Mouse (Mus musculus): ENCODE data around the gene Itga3. TPM values are rescaled to one million over a fixed set of nuclear protein-coding genes. Genes with fewer than 3 reads are reported as not detected.

The Itga3 gene
- polyA plus RNA-seq, 1 experiment from 2014 or later, result 26.1 TPM

DNA sequence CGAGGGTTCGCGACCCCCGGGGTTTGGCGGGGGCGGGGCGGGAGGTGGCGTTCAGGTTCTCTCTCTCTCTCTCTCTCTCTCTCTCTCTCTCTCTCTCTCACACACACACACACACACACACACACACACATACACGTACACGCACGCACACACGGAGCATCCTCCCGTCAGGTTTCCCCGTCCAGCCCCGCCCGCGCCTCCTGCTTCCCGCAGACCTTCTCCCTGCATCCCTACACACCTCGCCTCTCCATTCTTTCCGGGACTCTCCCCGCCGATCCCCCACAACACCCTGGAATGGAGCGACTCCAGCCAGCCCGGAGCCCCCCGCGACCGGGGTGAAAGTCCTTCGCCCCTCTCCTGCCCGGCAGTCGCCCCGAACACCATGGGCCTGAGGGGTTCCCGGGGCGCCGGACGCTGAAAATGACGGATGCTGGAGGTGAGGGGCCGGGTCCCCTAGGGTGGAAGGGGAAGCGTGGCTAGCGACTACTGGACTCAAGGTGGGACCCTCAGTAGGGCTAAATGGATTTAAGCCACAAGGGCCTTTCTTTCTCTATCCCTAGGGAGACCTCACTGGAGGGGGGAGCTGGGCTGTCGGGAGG, 66.4 kb downstream of the Itga3 start:
- peak overlapping the region; percentile 66 for H3K4me3 ChIP-seq (replicated peaks; ENCODE audit: low read depth, low read length)
- WGBS, result under 1% methylated on average over 39 of the region's 40 CpGs
- H3K9ac ChIP-seq (ENCODE audit: low read depth, low read length), result peak overlapping the region; percentile 72
- H3K27ac ChIP-seq, result peak overlapping the region; percentile 87
- no peak for DNase-seq (ENCODE audit: low spot score)
- peak overlapping the region; percentile 90 for H3K4me2 ChIP-seq (ENCODE audit: low read length)
- TF ChIP-seq CTCF (IDR thresholded peaks at IDR 0.05; ENCODE audit: low read depth), result no peak
- H3K9me3 ChIP-seq (replicated peaks; ENCODE audit: low read length), result no peaks in the 10 kb centered on the region
- no peak for ATAC-seq (replicated peaks; ENCODE audit: low FRiP score, low read depth)
- no peaks in the 10 kb centered on the region for H3K27me3 ChIP-seq (ENCODE audit: insufficient read depth, low read length)
- H3K4me1 ChIP-seq (replicated peaks; ENCODE audit: insufficient read depth, low read length), result peaks cover 28% of the 10 kb centered on the region
- 0 out of 2 replicates have a peak, but pooled peaks cover 2% of the 10 kb centered on the region for H3K36me3 ChIP-seq (ENCODE audit: insufficient read depth, low read length)

DNA sequence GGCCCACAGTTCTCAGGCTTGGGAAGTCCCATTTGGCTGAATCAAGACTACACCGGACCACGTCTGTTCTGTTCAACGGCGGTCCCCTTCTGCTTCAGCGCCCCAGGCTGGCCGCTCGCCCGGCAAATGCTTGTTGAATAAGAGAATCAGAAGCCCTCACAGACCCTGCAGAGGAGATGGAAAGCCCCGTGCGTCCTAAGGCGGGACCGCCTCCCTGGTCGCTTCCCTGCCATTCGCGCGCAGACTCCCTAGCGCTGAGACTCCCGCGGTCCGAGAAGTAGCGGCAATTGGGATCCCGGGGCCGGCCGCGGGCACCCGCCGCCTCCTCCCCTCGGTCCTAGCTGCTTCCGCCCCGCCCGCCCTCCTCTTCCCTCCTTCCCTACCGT, 67.0 kb downstream of the Itga3 start, which contains the start of gene Samd14:
Gene Samd14 (plus strand): TSS at position 251 of the 386 bp plus-strand sequence.
- DNase-seq (ENCODE audit: low spot score), result peak; percentile 90
- Histone ChIP-seq H3K27ac (peak within 1 kb of the TSS; percentile 87), H3K9ac (ENCODE audit: low read depth, low read length) (peak within 1 kb of the TSS; percentile 72), H3K4me3 (replicated peaks; ENCODE audit: low read depth, low read length) (peak within 1 kb of the TSS; percentile 66), H3K9me3 (replicated peaks; ENCODE audit: low read length) (no peaks in the 10 kb centered on the region), H3K4me2 (ENCODE audit: low read length) (peak within 1 kb of the TSS; percentile 90), H3K36me3 (ENCODE audit: insufficient read depth, low read length) (0 out of 2 replicates have a peak, but pooled peaks cover 5% of the 10 kb centered on the region), H3K4me1 (replicated peaks; ENCODE audit: insufficient read depth, low read length) (peaks cover 28% of the 10 kb centered on the region), H3K27me3 (ENCODE audit: insufficient read depth, low read length) (no peaks in the 10 kb centered on the region)
- WGBS, result under 1% methylated on average over 30 of the region's 32 CpGs
- TF ChIP-seq CTCF (IDR thresholded peaks at IDR 0.05; ENCODE audit: low read depth), result no peak
- ATAC-seq (replicated peaks; ENCODE audit: low FRiP score, low read depth), result peak; percentile 27

DNA sequence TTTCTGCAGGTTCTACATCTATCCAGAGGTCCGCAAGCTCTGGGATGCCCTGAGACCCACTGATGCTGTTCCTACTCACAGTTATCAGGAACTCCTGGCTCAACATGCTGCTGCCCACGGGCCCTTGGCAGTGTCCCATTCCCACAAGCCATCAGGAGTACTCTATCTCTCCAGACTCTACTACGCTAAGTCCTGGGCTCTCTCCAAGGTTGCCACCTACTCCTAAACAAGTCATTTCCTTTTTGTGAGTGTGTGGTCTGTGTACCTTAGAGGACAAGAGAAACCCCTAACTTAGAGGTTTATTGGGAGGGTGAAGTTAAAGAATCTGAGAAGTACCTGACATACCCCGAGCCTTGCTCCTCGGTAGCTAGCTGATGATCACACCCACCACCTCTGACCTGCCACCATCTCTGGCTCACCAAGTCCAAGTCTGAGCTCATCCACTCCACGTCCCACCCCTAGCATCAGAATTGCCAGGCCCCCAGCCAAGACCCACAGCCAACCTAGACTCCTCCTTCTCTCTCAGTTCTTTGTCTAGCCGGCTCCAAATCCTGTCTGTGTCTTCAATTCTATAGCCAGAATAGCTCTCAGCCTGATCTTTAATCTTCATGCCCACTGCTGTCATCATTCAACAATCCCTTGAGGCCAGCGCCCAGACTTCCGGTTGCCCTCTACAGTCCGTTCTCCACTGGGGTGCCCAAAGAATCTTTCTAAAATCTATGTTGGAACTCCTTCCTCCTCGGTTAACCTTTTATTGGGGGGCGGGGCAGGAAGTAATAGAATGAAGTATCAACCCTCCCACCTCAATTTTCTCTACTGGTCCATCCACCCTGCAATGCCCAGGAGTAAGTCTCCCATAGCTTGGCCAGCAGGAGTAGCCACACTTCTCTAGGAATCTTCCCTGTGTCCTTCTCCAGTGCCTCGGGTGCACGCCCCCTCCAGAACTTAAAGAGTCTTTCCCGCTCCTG, 67.7 kb downstream of the Itga3 start:
- Histone ChIP-seq H3K36me3 (ENCODE audit: insufficient read depth, low read length) (0 out of 2 replicates have a peak, but pooled peaks cover 4% of the 10 kb centered on the region), H3K27me3 (ENCODE audit: insufficient read depth, low read length) (no peaks in the 10 kb centered on the region), H3K9me3 (replicated peaks; ENCODE audit: low read length) (no peaks in the 10 kb centered on the region), H3K9ac (ENCODE audit: low read depth, low read length) (peak overlapping the region; percentile 72), H3K4me2 (ENCODE audit: low read length) (peak overlapping the region; percentile 90), H3K4me1 (replicated peaks; ENCODE audit: insufficient read depth, low read length) (peaks cover 28% of the 10 kb centered on the region), H3K4me3 (replicated peaks; ENCODE audit: low read depth, low read length) (peak overlapping the region; percentile 66), H3K27ac (peak overlapping the region; percentile 87)
- WGBS, result 28% methylated on average over 15 of the region's 15 CpGs
- ATAC-seq (replicated peaks; ENCODE audit: low FRiP score, low read depth) (peak; percentile 45), DNase-seq (ENCODE audit: low spot score) (peak; percentile 61)
- peak; percentile 8; the same call in 1 of the 2 replicates for TF ChIP-seq CTCF (IDR thresholded peaks at IDR 0.05; ENCODE audit: low read depth)

DNA sequence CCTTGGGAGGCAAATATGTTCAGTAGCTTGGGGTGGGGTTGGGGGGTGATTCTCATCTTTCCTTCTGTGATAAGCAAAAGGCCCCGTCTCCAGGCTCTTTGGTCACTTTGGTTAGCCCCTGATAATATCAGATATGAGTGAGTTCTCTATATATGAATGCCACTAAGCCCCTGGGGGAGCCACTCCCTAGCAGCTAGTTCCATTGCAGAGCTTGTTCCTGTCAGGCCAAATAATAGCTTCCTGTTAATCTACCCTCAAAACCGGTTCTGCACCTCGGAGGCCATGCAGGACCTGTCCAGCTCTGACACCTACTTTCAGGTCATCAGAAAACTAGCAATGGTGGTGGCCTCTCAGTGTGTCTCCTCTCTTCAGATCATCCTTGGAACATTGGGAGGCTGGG, 69.2 kb downstream of the Itga3 start:
- Histone ChIP-seq H3K9me3 (replicated peaks; ENCODE audit: low read length) (no peaks in the 10 kb centered on the region), H3K4me2 (ENCODE audit: low read length) (peak overlapping the region; percentile 71; the same call in 1 of the 2 replicates), H3K27me3 (ENCODE audit: insufficient read depth, low read length) (no peaks in the 10 kb centered on the region), H3K4me1 (replicated peaks; ENCODE audit: insufficient read depth, low read length) (peaks cover 22% of the 10 kb centered on the region), H3K4me3 (replicated peaks; ENCODE audit: low read depth, low read length) (no peak overlapping the region), H3K27ac (peak overlapping the region; percentile 58; the same call in 1 of the 2 replicates), H3K36me3 (ENCODE audit: insufficient read depth, low read length) (peaks cover 12% of the 10 kb centered on the region), H3K9ac (ENCODE audit: low read depth, low read length) (no peak overlapping the region)
- ATAC-seq (replicated peaks; ENCODE audit: low FRiP score, low read depth) (no peak), DNase-seq (ENCODE audit: low spot score) (no peak)
- 53% methylated on average over 3 of the region's 3 CpGs for WGBS
- TF ChIP-seq CTCF (IDR thresholded peaks at IDR 0.05; ENCODE audit: low read depth), result no peak

DNA sequence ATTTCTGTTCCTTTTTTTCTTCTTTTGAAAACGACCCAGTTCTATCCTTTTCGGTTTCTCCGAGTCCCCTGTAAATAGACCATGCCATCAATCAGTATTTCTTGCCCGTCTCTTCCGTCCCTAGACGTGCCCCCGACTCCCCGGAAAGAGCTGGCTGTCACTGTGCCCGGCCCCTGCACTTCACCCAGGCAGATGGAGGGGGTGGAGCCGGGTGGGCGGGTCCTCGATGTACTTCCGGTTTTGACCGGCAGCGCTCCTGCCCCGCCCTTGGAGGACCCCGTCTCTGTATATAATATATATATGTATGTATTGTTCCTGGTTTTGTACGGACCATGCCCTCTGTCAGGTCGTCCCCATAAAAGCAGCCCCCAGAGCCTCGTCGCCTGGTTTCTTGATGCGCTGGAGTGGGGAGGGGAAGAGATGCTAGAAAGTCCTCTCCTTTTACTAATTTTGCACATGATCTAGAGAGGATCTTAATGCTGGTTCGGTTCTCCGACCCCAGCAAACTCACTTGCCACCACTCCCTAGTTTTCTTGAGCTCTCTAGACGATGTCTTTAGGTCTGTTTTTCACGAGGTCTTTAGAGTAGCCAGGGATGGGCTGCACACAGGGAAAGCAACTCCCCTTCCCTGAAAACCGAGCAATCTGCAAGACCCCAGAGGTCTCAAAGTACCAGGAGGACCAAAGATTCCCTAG, 69.9 kb downstream of the Itga3 start:
- ATAC-seq (replicated peaks; ENCODE audit: low FRiP score, low read depth) (0 out of 2 replicates have a peak, but pooled peaks have one; percentile 26), DNase-seq (ENCODE audit: low spot score) (peak; percentile 86)
- Histone ChIP-seq H3K27me3 (ENCODE audit: insufficient read depth, low read length) (no peaks in the 10 kb centered on the region), H3K9ac (ENCODE audit: low read depth, low read length) (peak overlapping the region; percentile 14; the same call in 1 of the 2 replicates), H3K4me1 (replicated peaks; ENCODE audit: insufficient read depth, low read length) (peaks cover 21% of the 10 kb centered on the region), H3K9me3 (replicated peaks; ENCODE audit: low read length) (no peaks in the 10 kb centered on the region), H3K36me3 (ENCODE audit: insufficient read depth, low read length) (peaks cover 17% of the 10 kb centered on the region), H3K27ac (peak overlapping the region; percentile 58; the same call in 1 of the 2 replicates), H3K4me2 (ENCODE audit: low read length) (peak overlapping the region; percentile 71), H3K4me3 (replicated peaks; ENCODE audit: low read depth, low read length) (peak overlapping the region; percentile 36)
- TF ChIP-seq CTCF (IDR thresholded peaks at IDR 0.05; ENCODE audit: low read depth), result no peak; the same call in 1 of the 2 replicates
- 2% methylated on average over 27 of the region's 27 CpGs for WGBS
